Mouse (Mus musculus) embryonic facial prominence, embryonic 13.5 days (tissue): ENCODE measurements around the gene Mansc1. TPM values are rescaled to one million over a fixed set of nuclear protein-coding genes. Genes with fewer than 3 reads are reported as not detected.

Experiments
- ATAC-seq: fragments of 200-750 bp; cut with Nextera tagmentation; 2 replicates; pipeline ENCODE4 v1.8.0; 2017; ENCODE audit warnings: low read depth; ENCODE audit not compliant: insufficient number of reproducible peaks, insufficient read depth, low FRiP score, low TSS enrichment
- H3K27ac ChIP-seq: fragments of 300-500 bp; sonication (generic); 2 replicates; pipeline ENCODE4 v1.5.1; 2015; ENCODE audit warnings: moderate library complexity, mild to moderate bottlenecking, inconsistent platforms
- H3K27me3 ChIP-seq: fragments of 300-500 bp; sonication (generic); 2 replicates; pipeline ENCODE4 v1.6.1; 2015; ENCODE audit warnings: mild to moderate bottlenecking, inconsistent platforms
- H3K36me3 ChIP-seq: fragments of 300-500 bp; sonication (generic); 2 replicates; pipeline ENCODE4 v1.6.1; 2015; ENCODE audit warnings: mild to moderate bottlenecking, inconsistent platforms
- H3K4me1 ChIP-seq: fragments of 300-500 bp; sonication (generic); 2 replicates; pipeline ENCODE4 v1.6.1; 2015; ENCODE audit warnings: inconsistent platforms
- H3K4me2 ChIP-seq: fragments of 300-500 bp; sonication (generic); 2 replicates; pipeline ENCODE4 v1.6.1; 2015; ENCODE audit warnings: moderate library complexity, mild to moderate bottlenecking, inconsistent platforms
- H3K4me3 ChIP-seq: fragments of 300-500 bp; sonication (generic); 2 replicates; pipeline ENCODE4 v1.5.1; 2015; ENCODE audit warnings: mild to moderate bottlenecking, inconsistent platforms
- H3K9ac ChIP-seq: fragments of 300-500 bp; sonication (generic); 2 replicates; pipeline ENCODE4 v1.6.1; 2015; ENCODE audit warnings: mild to moderate bottlenecking, inconsistent platforms
- H3K9me3 ChIP-seq: fragments of 300-500 bp; sonication (generic); 2 replicates; pipeline ENCODE4 v1.6.1; 2016; ENCODE audit warnings: inconsistent platforms
- WGBS: fragments of 180-500 bp; shearing (Covaris S2); methylation state at CpG from one replicate; pipeline ENCODE4 v1.1.7; 2015; ENCODE audit warnings: mixed read lengths; 5-methylcytosine and 5-hydroxymethylcytosine counted together
- polyA plus RNA-seq: library from polyadenylated mRNA; unstranded; fragments of >200 nt; fragmentation: Nextera tagmentation; extraction: Ambion mirVana; gene quantifications from 2 replicates; pipeline ENCODE4 v1.2.1, GENCODE M21; 2015

Gene Mansc1
- polyA plus RNA-seq, 1 experiment from 2014 or later, result 2.1 TPM

DNA sequence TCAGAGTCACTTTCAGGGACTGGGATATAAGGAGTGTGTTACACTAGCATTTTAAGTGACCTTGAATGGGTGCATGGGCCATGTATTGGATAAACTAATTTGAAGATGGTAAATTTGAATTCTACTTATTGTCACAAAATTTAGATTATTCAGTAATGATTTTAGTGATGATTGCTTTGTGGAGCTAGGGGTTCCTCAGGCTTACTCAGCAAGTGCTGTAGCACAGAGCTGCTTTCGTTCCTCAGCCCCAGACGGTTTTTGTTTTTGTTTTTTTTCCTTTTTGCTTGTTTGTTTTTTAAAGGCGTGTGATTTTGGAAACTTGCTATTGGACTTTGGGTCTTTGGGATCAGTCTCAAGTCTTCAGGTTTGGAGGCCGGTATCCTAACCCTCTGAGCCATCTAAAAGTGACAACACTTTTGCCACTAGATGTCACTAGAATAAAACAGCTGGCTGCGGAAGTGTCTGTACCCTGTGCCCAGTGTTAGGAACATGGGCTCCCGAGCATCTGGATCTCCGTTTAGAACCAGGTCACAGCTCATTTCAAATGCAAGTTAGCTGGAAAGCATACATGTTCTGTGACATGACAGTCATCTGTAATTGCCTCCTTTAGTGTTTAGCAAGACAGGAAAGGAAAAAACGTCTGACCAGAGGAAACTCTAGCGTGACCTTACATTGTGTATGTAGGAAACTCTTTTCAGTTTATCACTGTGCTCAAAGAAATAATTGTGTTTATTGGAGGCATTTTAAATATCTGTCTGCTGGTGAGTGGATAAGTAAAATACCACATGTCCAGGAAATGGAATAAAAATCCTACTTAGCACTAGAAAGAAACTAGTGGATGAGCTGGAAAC is 27.0 kb upstream of the Mansc1 start:
- Histone ChIP-seq H3K27me3 (no peaks in the 10 kb centered on the region), H3K4me3 (no peak overlapping the region), H3K36me3 (no peaks in the 10 kb centered on the region), H3K4me2 (peak overlapping the region; percentile 29), H3K4me1 (peaks cover 22% of the 10 kb centered on the region), H3K9ac (no peak overlapping the region), H3K27ac (no peak overlapping the region), H3K9me3 (no peaks in the 10 kb centered on the region)
- ATAC-seq, result no peak
- 16% methylated on average over 9 of the region's 9 CpGs for WGBS

DNA sequence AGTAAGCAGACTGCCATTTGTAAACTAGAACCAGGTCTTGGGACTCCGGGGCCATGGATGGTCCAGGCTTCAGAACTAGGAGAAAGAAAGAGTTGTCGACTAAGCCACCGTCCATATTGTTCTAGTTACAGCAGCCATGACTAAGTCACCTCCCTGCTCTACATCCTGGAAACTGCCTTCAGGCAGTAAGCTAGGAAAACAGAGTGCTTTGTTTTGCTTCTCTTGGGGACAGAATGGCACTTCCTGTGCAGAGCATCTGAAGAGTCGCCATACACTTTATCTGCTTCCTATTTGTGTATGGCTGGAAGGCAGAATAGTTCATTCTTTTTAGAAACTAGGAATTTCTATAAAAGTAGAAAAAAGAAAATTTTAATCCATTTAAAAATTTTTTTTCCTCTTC is 24.2 kb upstream of the Mansc1 start:
- peak overlapping the region; percentile 66 for H3K27ac ChIP-seq
- peaks cover 22% of the 10 kb centered on the region for H3K4me1 ChIP-seq
- H3K4me3 ChIP-seq, result no peak overlapping the region
- ATAC-seq, result 0 out of 2 replicates have a peak, but pooled peaks have one; percentile 33
- H3K9ac ChIP-seq, result no peak overlapping the region
- no peaks in the 10 kb centered on the region for H3K9me3 ChIP-seq
- 12% methylated on average over 4 of the region's 4 CpGs for WGBS
- no peaks in the 10 kb centered on the region for H3K36me3 ChIP-seq
- H3K27me3 ChIP-seq, result no peaks in the 10 kb centered on the region
- no peak overlapping the region for H3K4me2 ChIP-seq

DNA sequence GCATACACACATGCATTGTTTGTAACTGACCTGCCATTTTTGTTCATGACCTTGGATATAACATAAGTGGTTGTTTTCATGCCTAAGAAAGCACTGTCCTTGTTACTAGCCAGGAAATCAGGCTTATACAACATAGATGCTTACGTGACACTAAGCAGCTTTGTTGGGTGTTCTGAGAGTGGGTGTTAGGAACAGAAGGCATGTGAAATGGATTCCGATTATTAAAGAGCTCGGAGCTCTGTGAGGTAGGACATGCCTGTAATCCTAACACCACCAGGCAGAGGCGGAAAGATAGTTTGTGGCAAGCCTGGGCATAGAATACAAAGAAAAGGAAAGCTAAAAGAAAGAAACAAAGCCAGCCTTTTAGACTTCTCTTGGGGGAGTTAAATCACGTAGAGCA is 16.1 kb upstream of the Mansc1 start:
- WGBS, result 59% methylated on average over 5 of the region's 5 CpGs
- ATAC-seq, result no peak
- H3K27ac ChIP-seq, result peak overlapping the region; percentile 30; the same call in 1 of the 2 replicates

DNA sequence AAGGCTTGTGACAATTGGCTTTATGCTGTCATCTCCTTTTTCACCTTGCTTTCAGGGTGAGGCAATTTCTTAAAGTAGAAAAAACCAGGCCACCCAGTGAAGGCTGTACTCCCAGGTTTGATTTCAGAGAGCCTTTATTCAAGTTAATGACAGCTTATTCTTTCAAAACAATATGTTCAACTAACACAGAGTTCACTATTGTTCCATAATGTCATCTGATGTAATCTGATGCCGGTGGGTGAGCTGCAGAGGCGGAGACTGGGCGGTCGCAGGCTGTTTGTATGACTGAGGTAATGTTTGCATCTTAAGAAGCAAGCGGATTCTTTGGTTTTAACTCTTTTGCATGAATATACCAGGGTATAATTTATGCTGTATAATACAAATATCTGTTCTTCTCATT is 15.3 kb upstream of the Mansc1 start:
- 14% methylated on average over 5 of the region's 5 CpGs for WGBS
- H3K36me3 ChIP-seq, result peaks cover 13% of the 10 kb centered on the region
- H3K27ac ChIP-seq, result peak overlapping the region; percentile 18; the same call in 1 of the 2 replicates
- no peaks in the 10 kb centered on the region for H3K9me3 ChIP-seq
- no peak overlapping the region for H3K4me3 ChIP-seq
- H3K4me2 ChIP-seq, result no peak overlapping the region; the same call in 1 of the 2 replicates
- no peak overlapping the region for H3K9ac ChIP-seq
- peaks cover 11% of the 10 kb centered on the region; the same call in 1 of the 2 replicates for H3K4me1 ChIP-seq
- no peaks in the 10 kb centered on the region for H3K27me3 ChIP-seq
- peak; percentile 32; the same call in 1 of the 2 replicates for ATAC-seq

More for the DNA sequence above, 16.1 kb upstream of the Mansc1 start:
- Histone ChIP-seq H3K27me3 (no peaks in the 10 kb centered on the region), H3K4me3 (no peak overlapping the region), H3K4me2 (0 out of 2 replicates have a peak overlapping the region, but pooled peaks have one; percentile 7), H3K9ac (no peak overlapping the region), H3K4me1 (peaks cover 11% of the 10 kb centered on the region; the same call in 1 of the 2 replicates), H3K9me3 (no peaks in the 10 kb centered on the region), H3K36me3 (peaks cover 13% of the 10 kb centered on the region)

DNA sequence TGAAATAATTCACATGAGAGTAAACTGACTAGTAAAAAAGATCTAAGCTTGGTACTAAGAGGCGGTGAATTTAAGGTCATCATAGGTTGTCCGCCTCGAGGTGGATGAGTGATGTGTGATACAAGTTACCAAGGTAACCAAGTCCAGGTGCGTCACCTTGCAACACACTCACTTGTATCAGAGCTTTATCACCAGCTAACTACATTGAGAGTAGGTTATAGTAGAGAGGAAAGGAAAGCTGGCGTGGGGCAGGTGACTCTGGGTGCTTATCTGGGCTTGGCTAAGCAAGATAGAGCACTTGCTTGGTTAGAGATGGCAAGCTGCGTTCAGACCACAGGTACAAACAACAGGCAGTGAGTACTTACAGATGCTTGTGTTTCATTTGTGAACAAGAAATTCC is 14.5 kb upstream of the Mansc1 start:
- no peaks in the 10 kb centered on the region for H3K9me3 ChIP-seq
- no peaks in the 10 kb centered on the region for H3K27me3 ChIP-seq
- H3K27ac ChIP-seq, result peak overlapping the region; percentile 18; the same call in 1 of the 2 replicates
- ATAC-seq, result no peak
- no peak overlapping the region for H3K4me2 ChIP-seq
- peaks cover 15% of the 10 kb centered on the region; the same call in 1 of the 2 replicates for H3K4me1 ChIP-seq
- H3K36me3 ChIP-seq, result peaks cover 13% of the 10 kb centered on the region
- WGBS, result 84% methylated on average over 6 of the region's 6 CpGs
- no peak overlapping the region for H3K4me3 ChIP-seq
- H3K9ac ChIP-seq, result no peak overlapping the region

DNA sequence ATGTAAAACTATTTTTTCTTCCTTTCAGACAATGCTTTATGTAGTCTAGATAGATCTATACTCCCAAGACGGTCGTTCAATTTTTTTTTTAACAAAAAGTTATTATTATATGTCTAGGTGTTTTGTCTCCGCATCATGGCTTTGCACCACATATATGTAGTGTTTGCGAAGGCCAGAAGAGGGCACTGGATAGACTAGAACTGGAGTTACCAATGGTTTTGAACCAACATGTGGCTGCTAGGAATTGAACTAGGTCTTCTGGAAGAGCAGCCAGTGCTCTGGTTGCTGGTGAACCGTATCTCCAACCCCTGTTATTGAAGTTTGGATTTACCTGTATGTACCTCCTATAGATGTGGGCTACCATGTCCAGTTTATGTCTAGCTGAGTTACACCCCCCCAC is 11.0 kb upstream of the Mansc1 start:
- peaks cover 18% of the 10 kb centered on the region; the same call in 1 of the 2 replicates for H3K4me1 ChIP-seq
- no peaks in the 10 kb centered on the region for H3K27me3 ChIP-seq
- no peak overlapping the region for H3K9ac ChIP-seq
- H3K36me3 ChIP-seq, result peaks cover 13% of the 10 kb centered on the region
- H3K27ac ChIP-seq, result no peak overlapping the region
- 89% methylated on average over 5 of the region's 5 CpGs for WGBS
- no peak overlapping the region for H3K4me3 ChIP-seq
- H3K4me2 ChIP-seq, result no peak overlapping the region
- ATAC-seq, result no peak
- no peaks in the 10 kb centered on the region for H3K9me3 ChIP-seq

DNA sequence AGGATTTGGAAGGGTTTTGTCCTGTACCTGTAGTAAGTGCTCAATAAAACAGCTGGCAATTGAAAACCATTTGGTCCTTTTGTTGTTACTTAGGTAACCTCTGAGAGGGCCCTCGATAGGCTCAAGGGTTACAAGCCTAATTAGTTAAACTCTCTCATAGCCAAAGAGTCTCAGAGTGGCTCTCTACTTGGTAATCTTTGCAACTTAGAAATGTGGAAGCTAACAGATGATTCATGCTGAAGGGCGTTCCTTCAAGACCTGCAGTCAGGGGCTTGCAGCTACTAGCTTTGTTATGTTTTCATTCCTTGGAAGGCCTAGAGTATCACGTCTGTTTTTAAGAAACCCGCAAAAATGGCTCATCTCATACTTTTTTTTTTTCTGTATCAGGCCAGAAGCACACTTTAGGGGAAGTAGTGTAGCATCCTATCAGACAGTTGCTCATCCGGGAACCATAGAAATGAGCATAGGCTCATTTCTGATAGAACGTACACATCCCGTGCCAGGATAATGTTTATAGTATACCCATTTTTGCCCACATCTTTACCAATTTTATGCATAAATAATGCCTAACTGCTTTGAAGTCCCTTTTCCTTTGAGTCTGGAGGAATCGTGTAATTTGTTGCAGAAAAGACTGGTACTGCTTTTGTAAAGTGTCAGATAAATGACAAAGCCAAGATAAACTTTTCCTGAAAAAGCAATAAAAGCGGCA is 9.6 kb upstream of the Mansc1 start:
- peak overlapping the region; percentile 72 for H3K4me2 ChIP-seq
- WGBS, result 70% methylated on average over 9 of the region's 9 CpGs
- H3K9me3 ChIP-seq, result no peaks in the 10 kb centered on the region
- no peak overlapping the region for H3K27ac ChIP-seq
- H3K27me3 ChIP-seq, result no peaks in the 10 kb centered on the region
- H3K4me1 ChIP-seq, result peaks cover 10% of the 10 kb centered on the region; the same call in 1 of the 2 replicates
- H3K4me3 ChIP-seq, result peak overlapping the region; percentile 92
- H3K36me3 ChIP-seq, result peaks cover 13% of the 10 kb centered on the region
- no peak for ATAC-seq
- peak overlapping the region; percentile 90 for H3K9ac ChIP-seq

DNA sequence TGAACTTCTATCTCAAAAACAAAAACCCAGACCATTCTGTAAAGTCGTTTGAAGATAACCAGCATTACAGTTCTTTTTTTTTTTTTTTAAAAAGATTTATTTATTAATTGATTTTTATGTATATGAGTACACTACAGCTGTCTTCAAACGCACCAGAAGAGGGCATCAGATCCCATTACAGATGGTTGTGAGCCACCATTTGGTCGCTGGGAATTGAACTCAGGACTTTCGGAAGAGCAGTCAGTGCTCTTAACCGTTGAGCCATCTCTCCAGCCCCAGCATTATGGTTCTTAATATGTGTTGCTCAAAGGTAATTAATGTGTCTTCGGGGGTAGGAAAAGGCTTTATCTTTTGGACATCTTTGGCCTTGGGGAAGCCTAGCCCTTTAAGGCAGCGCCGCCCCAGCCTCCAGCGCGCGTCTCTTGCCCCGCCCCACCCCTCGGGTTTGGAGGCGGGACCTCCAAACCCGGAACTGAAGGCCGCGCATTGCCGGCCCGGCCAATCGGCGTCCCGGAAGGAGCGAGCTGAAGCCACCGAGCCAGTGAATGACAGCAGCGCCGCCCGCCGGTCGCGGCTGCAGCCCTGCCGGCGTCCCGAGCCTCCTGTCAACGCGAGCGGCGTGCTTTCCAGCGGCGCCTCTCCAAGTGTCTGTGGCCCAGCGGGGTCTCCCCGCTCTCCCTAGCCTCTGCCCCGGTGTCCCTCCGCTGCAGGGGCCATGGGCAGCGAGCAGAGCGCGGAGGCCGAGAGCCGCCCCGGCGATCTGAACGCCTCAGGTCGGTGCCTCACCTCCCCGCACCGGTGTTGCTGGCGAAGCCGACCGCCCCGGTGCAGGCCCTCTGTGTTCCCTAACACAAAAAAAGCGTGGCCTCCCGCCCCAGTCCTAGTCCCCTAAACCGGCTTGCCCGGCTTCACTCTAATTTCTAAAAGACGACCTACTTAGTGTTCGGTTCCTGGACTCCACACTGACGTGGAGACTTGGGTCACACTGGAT is 8.5 kb upstream of the Mansc1 start:
- peaks cover 13% of the 10 kb centered on the region for H3K36me3 ChIP-seq
- H3K9ac ChIP-seq, result peak overlapping the region; percentile 90
- H3K4me1 ChIP-seq, result peaks cover 10% of the 10 kb centered on the region; the same call in 1 of the 2 replicates
- H3K4me3 ChIP-seq, result peak overlapping the region; percentile 92
- 2% methylated on average over 65 of the region's 65 CpGs for WGBS
- H3K4me2 ChIP-seq, result peak overlapping the region; percentile 72
- peak; percentile 96 for ATAC-seq
- peak overlapping the region; percentile 72 for H3K27ac ChIP-seq
- no peaks in the 10 kb centered on the region for H3K27me3 ChIP-seq
- H3K9me3 ChIP-seq, result no peaks in the 10 kb centered on the region

DNA sequence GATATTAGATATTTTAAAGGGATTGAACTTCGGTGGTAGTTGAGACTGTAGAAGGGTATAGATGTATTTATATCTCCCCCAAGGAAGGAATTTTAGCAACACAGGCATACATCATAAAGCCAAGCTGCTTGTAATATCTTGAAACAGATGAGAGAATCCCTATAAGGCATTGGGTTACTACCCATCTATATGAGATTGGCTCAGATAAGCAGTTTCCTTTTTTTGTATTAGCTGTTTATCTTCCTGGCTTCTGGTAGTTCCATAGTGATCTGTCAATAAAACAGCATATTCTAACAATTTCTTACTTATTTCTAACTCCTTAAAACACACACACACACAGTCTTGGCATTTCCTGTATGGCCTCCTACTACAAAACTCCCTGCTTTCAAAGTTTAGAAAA is 7.6 kb upstream of the Mansc1 start:
- 90% methylated on average over 1 of the region's 1 CpGs for WGBS
- no peak overlapping the region for H3K4me3 ChIP-seq
- no peak overlapping the region for H3K9ac ChIP-seq
- no peak for ATAC-seq
- H3K36me3 ChIP-seq, result peaks cover 7% of the 10 kb centered on the region; the same call in 1 of the 2 replicates
- no peak overlapping the region for H3K27ac ChIP-seq
- H3K27me3 ChIP-seq, result no peaks in the 10 kb centered on the region
- no peaks in the 10 kb centered on the region for H3K9me3 ChIP-seq
- no peak overlapping the region for H3K4me2 ChIP-seq
- H3K4me1 ChIP-seq, result peaks cover 10% of the 10 kb centered on the region; the same call in 1 of the 2 replicates

DNA sequence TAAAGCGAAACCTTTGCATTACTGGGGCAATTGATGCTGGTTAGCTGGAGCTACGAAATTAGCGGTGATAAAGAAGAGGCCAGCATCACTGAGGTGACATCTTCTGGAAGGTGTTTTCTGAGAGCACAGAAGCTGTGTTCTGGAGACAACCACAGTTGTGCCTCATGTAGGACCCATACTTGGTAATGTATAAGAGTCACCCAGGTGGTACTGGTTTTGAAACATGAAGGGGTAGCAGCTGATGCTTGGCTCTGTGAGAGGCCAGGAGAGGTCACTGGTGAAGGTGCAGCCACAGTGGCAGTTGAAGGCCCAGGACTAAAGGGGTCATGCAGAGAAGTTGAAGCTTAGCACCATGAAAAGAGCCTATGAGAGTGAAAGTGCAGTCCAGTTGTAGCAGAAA is 6.9 kb upstream of the Mansc1 start, which contains the start of gene Borcs5:
Borcs5 (plus strand) TSS at position 301 of the 400 bp plus-strand sequence.
- ATAC-seq, result no peak
- no peak within 1 kb of the TSS for H3K4me2 ChIP-seq
- H3K4me1 ChIP-seq, result peaks cover 10% of the 10 kb centered on the region; the same call in 1 of the 2 replicates
- no peaks in the 10 kb centered on the region for H3K27me3 ChIP-seq
- H3K9me3 ChIP-seq, result no peaks in the 10 kb centered on the region
- no peak within 1 kb of the TSS for H3K4me3 ChIP-seq
- no peak within 1 kb of the TSS for H3K27ac ChIP-seq
- 90% methylated on average over 3 of the region's 3 CpGs for WGBS
- 0 out of 2 replicates have a peak, but pooled peaks cover under 1% of the 10 kb centered on the region for H3K36me3 ChIP-seq
- no peak within 1 kb of the TSS for H3K9ac ChIP-seq
